Mouse (Mus musculus): ENCODE measurements around the gene Obscn. TPM values are rescaled to one million over a fixed set of nuclear protein-coding genes. Genes with fewer than 3 reads are reported as not detected.

The Obscn gene
- polyA plus RNA-seq, 1 experiment from 2014 or later, result 2.0 TPM

- DNase-seq (ENCODE audit: low spot score) (no peak), ATAC-seq (replicated peaks; ENCODE audit: low FRiP score, low TSS enrichment, low read depth) (no peak)
- Histone ChIP-seq H3K27me3 (replicated peaks; ENCODE audit: control insufficient read depth, insufficient read depth, low read length) (no peaks in the 10 kb centered on the region), H3K9me3 (ENCODE audit: control insufficient read depth, low read length) (no peaks in the 10 kb centered on the region), H3K4me3 (ENCODE audit: low read depth, low read length) (no peak overlapping the region), H3K36me3 (ENCODE audit: control insufficient read depth, insufficient read depth, low read length) (no peaks in the 10 kb centered on the region), H3K4me2 (ENCODE audit: low read length) (no peak overlapping the region), H3K27ac (ENCODE audit: low read depth) (no peak overlapping the region), H3K9ac (ENCODE audit: low read length) (no peak overlapping the region), H3K4me1 (replicated peaks; ENCODE audit: control insufficient read depth, insufficient read depth, low read length) (no peaks in the 10 kb centered on the region)
- 84% methylated on average over 9 of the region's 9 CpGs for WGBS
Measured at GRCm38 (mm10) chr11:59067921-59068320, 68.3 kb downstream of the Obscn start.

GRCm38 (mm10) chr11:59058025-59058424 lies 78.2 kb downstream of the Obscn start:
- Histone ChIP-seq H3K36me3 (ENCODE audit: control insufficient read depth, insufficient read depth, low read length) (no peaks in the 10 kb centered on the region), H3K9me3 (ENCODE audit: control insufficient read depth, low read length) (no peaks in the 10 kb centered on the region), H3K27ac (ENCODE audit: low read depth) (no peak overlapping the region), H3K4me1 (replicated peaks; ENCODE audit: control insufficient read depth, insufficient read depth, low read length) (no peaks in the 10 kb centered on the region), H3K27me3 (replicated peaks; ENCODE audit: control insufficient read depth, insufficient read depth, low read length) (no peaks in the 10 kb centered on the region), H3K9ac (ENCODE audit: low read length) (no peak overlapping the region), H3K4me2 (ENCODE audit: low read length) (no peak overlapping the region), H3K4me3 (ENCODE audit: low read depth, low read length) (no peak overlapping the region)
- DNase-seq (ENCODE audit: low spot score), result no peak
- ATAC-seq (replicated peaks; ENCODE audit: low FRiP score, low TSS enrichment, low read depth), result no peak
- WGBS, result 50% methylated on average over 3 of the region's 3 CpGs

- Histone ChIP-seq H3K4me3 (ENCODE audit: low read depth, low read length) (no peak overlapping the region), H3K4me1 (replicated peaks; ENCODE audit: control insufficient read depth, insufficient read depth, low read length) (no peaks in the 10 kb centered on the region), H3K27me3 (replicated peaks; ENCODE audit: control insufficient read depth, insufficient read depth, low read length) (no peaks in the 10 kb centered on the region), H3K4me2 (ENCODE audit: low read length) (no peak overlapping the region), H3K9me3 (ENCODE audit: control insufficient read depth, low read length) (no peaks in the 10 kb centered on the region), H3K36me3 (ENCODE audit: control insufficient read depth, insufficient read depth, low read length) (no peaks in the 10 kb centered on the region), H3K9ac (ENCODE audit: low read length) (no peak overlapping the region), H3K27ac (ENCODE audit: low read depth) (no peak overlapping the region)
- WGBS, result 81% methylated on average over 9 of the region's 9 CpGs
- no peak for DNase-seq (ENCODE audit: low spot score)
- no peak for ATAC-seq (replicated peaks; ENCODE audit: low FRiP score, low TSS enrichment, low read depth)
Measured at GRCm38 (mm10) chr11:59051031-59051430, 85.2 kb downstream of the Obscn start.

GRCm38 (mm10) chr11:59044703-59045330 lies 91.4 kb downstream of the Obscn start:
- Histone ChIP-seq H3K4me2 (ENCODE audit: low read length) (no peak overlapping the region), H3K9me3 (ENCODE audit: control insufficient read depth, low read length) (no peaks in the 10 kb centered on the region), H3K9ac (ENCODE audit: low read length) (no peak overlapping the region), H3K27me3 (replicated peaks; ENCODE audit: control insufficient read depth, insufficient read depth, low read length) (no peaks in the 10 kb centered on the region), H3K4me3 (ENCODE audit: low read depth, low read length) (no peak overlapping the region), H3K36me3 (ENCODE audit: control insufficient read depth, insufficient read depth, low read length) (no peaks in the 10 kb centered on the region), H3K27ac (ENCODE audit: low read depth) (no peak overlapping the region), H3K4me1 (replicated peaks; ENCODE audit: control insufficient read depth, insufficient read depth, low read length) (no peaks in the 10 kb centered on the region)
- DNase-seq (ENCODE audit: low spot score), result no peak
- ATAC-seq (replicated peaks; ENCODE audit: low FRiP score, low TSS enrichment, low read depth), result no peak
- WGBS, result 93% methylated on average over 15 of the region's 15 CpGs

GRCm38 (mm10) chr11:59029003-59029402 lies 107.2 kb downstream of the Obscn start:
- 88% methylated on average over 13 of the region's 13 CpGs for WGBS
- H3K36me3 ChIP-seq (ENCODE audit: control insufficient read depth, insufficient read depth, low read length), result no peaks in the 10 kb centered on the region
- no peak overlapping the region for H3K4me3 ChIP-seq (ENCODE audit: low read depth, low read length)
- H3K9me3 ChIP-seq (ENCODE audit: control insufficient read depth, low read length), result no peaks in the 10 kb centered on the region
- no peak overlapping the region for H3K27ac ChIP-seq (ENCODE audit: low read depth)
- no peak overlapping the region for H3K4me2 ChIP-seq (ENCODE audit: low read length)
- ATAC-seq (replicated peaks; ENCODE audit: low FRiP score, low TSS enrichment, low read depth), result no peak
- no peak overlapping the region for H3K9ac ChIP-seq (ENCODE audit: low read length)
- H3K4me1 ChIP-seq (replicated peaks; ENCODE audit: control insufficient read depth, insufficient read depth, low read length), result no peaks in the 10 kb centered on the region
- no peak for DNase-seq (ENCODE audit: low spot score)
- H3K27me3 ChIP-seq (replicated peaks; ENCODE audit: control insufficient read depth, insufficient read depth, low read length), result no peaks in the 10 kb centered on the region

- Histone ChIP-seq H3K4me2 (ENCODE audit: low read length) (no peak overlapping the region), H3K9me3 (ENCODE audit: control insufficient read depth, low read length) (no peaks in the 10 kb centered on the region), H3K36me3 (ENCODE audit: control insufficient read depth, insufficient read depth, low read length) (no peaks in the 10 kb centered on the region), H3K27ac (ENCODE audit: low read depth) (no peak overlapping the region), H3K27me3 (replicated peaks; ENCODE audit: control insufficient read depth, insufficient read depth, low read length) (no peaks in the 10 kb centered on the region), H3K4me3 (ENCODE audit: low read depth, low read length) (no peak overlapping the region), H3K9ac (ENCODE audit: low read length) (no peak overlapping the region), H3K4me1 (replicated peaks; ENCODE audit: control insufficient read depth, insufficient read depth, low read length) (no peaks in the 10 kb centered on the region)
- DNase-seq (ENCODE audit: low spot score) (no peak), ATAC-seq (replicated peaks; ENCODE audit: low FRiP score, low TSS enrichment, low read depth) (no peak)
- WGBS, result 58% methylated on average over 6 of the region's 6 CpGs
Measured at GRCm38 (mm10) chr11:59026411-59026810, 109.8 kb downstream of the Obscn start.

- H3K9me3 ChIP-seq (ENCODE audit: control insufficient read depth, low read length), result no peaks in the 10 kb centered on the region
- H3K27me3 ChIP-seq (replicated peaks; ENCODE audit: control insufficient read depth, insufficient read depth, low read length), result no peaks in the 10 kb centered on the region
- no peaks in the 10 kb centered on the region for H3K36me3 ChIP-seq (ENCODE audit: control insufficient read depth, insufficient read depth, low read length)
- H3K9ac ChIP-seq (ENCODE audit: low read length), result no peak overlapping the region
- H3K27ac ChIP-seq (ENCODE audit: low read depth), result no peak overlapping the region
- no peak overlapping the region for H3K4me3 ChIP-seq (ENCODE audit: low read depth, low read length)
- 39% methylated on average over 9 of the region's 9 CpGs for WGBS
- DNase-seq (ENCODE audit: low spot score), result peak; percentile 60
- no peak overlapping the region for H3K4me2 ChIP-seq (ENCODE audit: low read length)
- H3K4me1 ChIP-seq (replicated peaks; ENCODE audit: control insufficient read depth, insufficient read depth, low read length), result no peaks in the 10 kb centered on the region
- ATAC-seq (replicated peaks; ENCODE audit: low FRiP score, low TSS enrichment, low read depth), result no peak
Measured at GRCm38 (mm10) chr11:59015052-59015451, 121.2 kb downstream of the Obscn start.

- DNase-seq (ENCODE audit: low spot score) (no peak), ATAC-seq (replicated peaks; ENCODE audit: low FRiP score, low TSS enrichment, low read depth) (no peak)
- H3K27ac ChIP-seq (ENCODE audit: low read depth), result no peak overlapping the region
- H3K9me3 ChIP-seq (ENCODE audit: control insufficient read depth, low read length), result no peaks in the 10 kb centered on the region
- H3K4me3 ChIP-seq (ENCODE audit: low read depth, low read length), result no peak overlapping the region
- no peak overlapping the region for H3K4me2 ChIP-seq (ENCODE audit: low read length)
- H3K27me3 ChIP-seq (replicated peaks; ENCODE audit: control insufficient read depth, insufficient read depth, low read length), result no peaks in the 10 kb centered on the region
- no peaks in the 10 kb centered on the region; the same call in 1 of the 2 replicates for H3K4me1 ChIP-seq (replicated peaks; ENCODE audit: control insufficient read depth, insufficient read depth, low read length)
- no peaks in the 10 kb centered on the region for H3K36me3 ChIP-seq (ENCODE audit: control insufficient read depth, insufficient read depth, low read length)
- WGBS, result 73% methylated on average over 7 of the region's 7 CpGs
- no peak overlapping the region for H3K9ac ChIP-seq (ENCODE audit: low read length)
Measured at GRCm38 (mm10) chr11:59002327-59003079, 133.7 kb downstream of the Obscn start.

GRCm38 (mm10) chr11:59000635-59001034 lies 135.6 kb downstream of the Obscn start:
- ATAC-seq (replicated peaks; ENCODE audit: low FRiP score, low TSS enrichment, low read depth) (no peak), DNase-seq (ENCODE audit: low spot score) (no peak)
- Histone ChIP-seq H3K4me3 (ENCODE audit: low read depth, low read length) (no peak overlapping the region), H3K9me3 (ENCODE audit: control insufficient read depth, low read length) (no peaks in the 10 kb centered on the region), H3K36me3 (ENCODE audit: control insufficient read depth, insufficient read depth, low read length) (no peaks in the 10 kb centered on the region), H3K27me3 (replicated peaks; ENCODE audit: control insufficient read depth, insufficient read depth, low read length) (no peaks in the 10 kb centered on the region), H3K9ac (ENCODE audit: low read length) (no peak overlapping the region), H3K4me1 (replicated peaks; ENCODE audit: control insufficient read depth, insufficient read depth, low read length) (no peaks in the 10 kb centered on the region; the same call in 1 of the 2 replicates), H3K27ac (ENCODE audit: low read depth) (no peak overlapping the region), H3K4me2 (ENCODE audit: low read length) (no peak overlapping the region)
- 93% methylated on average over 21 of the region's 21 CpGs for WGBS
